ENCODE assay signal across 8 mouse cellular contexts in the genomic region with DNA sequence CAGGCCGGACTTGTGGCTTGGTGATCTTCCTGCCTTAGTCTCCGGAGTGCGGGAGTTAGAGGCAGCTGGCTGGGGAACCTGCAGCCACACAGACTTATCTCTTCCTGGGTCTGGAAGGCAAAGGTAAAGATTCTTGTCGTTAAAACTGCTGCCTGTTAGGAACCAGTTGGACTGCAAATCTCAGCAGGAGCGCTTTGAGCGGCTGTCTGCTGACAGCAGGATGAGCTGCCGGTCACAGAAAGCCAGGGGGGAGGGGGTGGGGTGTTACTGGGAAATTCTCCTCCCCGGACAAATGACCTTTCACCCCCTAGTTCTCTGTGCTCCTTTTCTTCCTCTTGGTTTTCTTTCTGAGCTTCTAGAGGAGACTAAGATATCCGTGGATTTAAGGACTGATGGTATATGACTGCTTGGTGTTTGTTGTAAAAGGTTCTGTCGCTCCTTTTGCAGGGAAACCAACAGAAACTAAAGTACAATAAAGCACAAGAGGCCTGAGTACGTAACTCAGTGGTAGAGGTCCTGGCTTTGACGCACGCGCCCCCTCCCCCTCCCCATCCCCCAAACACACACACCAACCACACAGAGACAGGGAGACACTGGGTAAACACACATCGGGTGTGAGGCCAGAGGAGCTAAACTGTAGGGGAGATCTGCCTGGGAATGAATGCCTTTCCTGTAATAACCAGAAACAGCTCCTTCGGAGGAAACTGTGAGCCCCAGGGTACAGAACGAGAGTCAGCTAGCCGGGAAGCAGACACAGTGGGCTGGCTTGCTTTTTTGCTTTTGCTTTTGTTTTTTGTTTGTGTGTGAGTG. TPM values are rescaled to one million over a fixed set of nuclear protein-coding genes. Genes with fewer than 3 reads are reported as not detected.
A peak's percentile ranks its signal among the peaks of the same experiment; 100 is the strongest.
DNase-seq lines count a peak whose midpoint lies in the region; ATAC-seq lines count a peak whose summit lies in the region.

No protein-coding gene starts in this region.

- H3K9me3 ChIP-seq in intestine, embryonic 14.5 days (ENCODE audit: control insufficient read depth, low read length), result no peaks in the 10 kb centered on the region
- H3K9me3 ChIP-seq in liver, embryonic 15.5 days (replicated peaks), result no peaks in the 10 kb centered on the region
- H3K9me3 ChIP-seq in neural tube, embryonic 13.5 days, result no peaks in the 10 kb centered on the region

- ATAC-seq in intestine, embryonic 14.5 days (replicated peaks; ENCODE audit: low FRiP score, low TSS enrichment, low read depth), result peak; percentile 60; the same call in 1 of the 2 replicates
- ATAC-seq in liver, embryonic 15.5 days (ENCODE audit: insufficient read depth), result peak; percentile 58
- peak; percentile 71 for ATAC-seq in neural tube, embryonic 13.5 days (ENCODE audit: low read depth)

- peak; percentile 63 for DNase-seq in 416B (ENCODE audit: low read depth)
- DNase-seq in R1 (ENCODE audit: low read depth, low spot score), result peak; percentile 97
- DNase-seq in forelimb bud, embryonic 11.5 days (ENCODE audit: low read depth, low spot score), result peak; percentile 43
- DNase-seq in intestine, embryonic 14.5 days (ENCODE audit: low spot score), result peak; percentile 67
- DNase-seq in layer of hippocampus, adult 8-10 months (ENCODE audit: low spot score in 2 of 2), result no peak
- no peak for DNase-seq in ovary, adult 18-20 months (ENCODE audit: low spot score)

- H3K9ac ChIP-seq in intestine, embryonic 14.5 days (ENCODE audit: low read length), result peak overlapping the region; percentile 13; the same call in 1 of the 2 replicates
- no peak overlapping the region for H3K9ac ChIP-seq in liver, embryonic 15.5 days
- H3K9ac ChIP-seq in neural tube, embryonic 13.5 days, result peak overlapping the region; percentile 38

- H3K27me3 ChIP-seq in intestine, embryonic 14.5 days (replicated peaks; ENCODE audit: control insufficient read depth, insufficient read depth, low read length), result no peaks in the 10 kb centered on the region
- H3K27me3 ChIP-seq in liver, embryonic 15.5 days, result peaks cover 7% of the 10 kb centered on the region
- H3K27me3 ChIP-seq in neural tube, embryonic 13.5 days, result no peaks in the 10 kb centered on the region

- H3K27ac ChIP-seq in intestine, embryonic 14.5 days (ENCODE audit: low read depth), result peak overlapping the region; percentile 78; the same call in 1 of the 2 replicates
- H3K27ac ChIP-seq in liver, embryonic 15.5 days (replicated peaks), result peak overlapping the region; percentile 57
- H3K27ac ChIP-seq in neural tube, embryonic 13.5 days (replicated peaks), result no peak overlapping the region

- 2% methylated on average over 18 of the region's 18 CpGs for WGBS in intestine, embryonic 14.5 days
- 6% methylated on average over 18 of the region's 18 CpGs for WGBS in liver, embryonic 15.5 days (ENCODE audit: insufficient replicate concordance)
- WGBS in neural tube, embryonic 13.5 days, result 2% methylated on average over 18 of the region's 18 CpGs

- peaks cover 11% of the 10 kb centered on the region; the same call in 1 of the 2 replicates for H3K4me1 ChIP-seq in intestine, embryonic 14.5 days (replicated peaks; ENCODE audit: control insufficient read depth, insufficient read depth, low read length)
- peaks cover 11% of the 10 kb centered on the region for H3K4me1 ChIP-seq in liver, embryonic 15.5 days (replicated peaks)
- peaks cover 18% of the 10 kb centered on the region for H3K4me1 ChIP-seq in neural tube, embryonic 13.5 days (replicated peaks)

- peak overlapping the region; percentile 18 for H3K4me3 ChIP-seq in intestine, embryonic 14.5 days (ENCODE audit: low read depth, low read length)
- peak overlapping the region; percentile 26 for H3K4me3 ChIP-seq in liver, embryonic 15.5 days (replicated peaks)
- H3K4me3 ChIP-seq in neural tube, embryonic 13.5 days, result peak overlapping the region; percentile 21

- H3K4me2 ChIP-seq in intestine, embryonic 14.5 days (ENCODE audit: low read length), result peak overlapping the region; percentile 52
- H3K4me2 ChIP-seq in liver, embryonic 15.5 days, result peak overlapping the region; percentile 54
- H3K4me2 ChIP-seq in neural tube, embryonic 13.5 days, result peak overlapping the region; percentile 52

- no peaks in the 10 kb centered on the region for H3K36me3 ChIP-seq in intestine, embryonic 14.5 days (ENCODE audit: control insufficient read depth, insufficient read depth, low read length)
- H3K36me3 ChIP-seq in liver, embryonic 15.5 days (replicated peaks), result no peaks in the 10 kb centered on the region
- H3K36me3 ChIP-seq in neural tube, embryonic 13.5 days, result no peaks in the 10 kb centered on the region

RNA-seq across cellular contexts. Expression of gene Mrps33, which starts 29.7 kb away (rescaled TPM):
- polyA plus RNA-seq in intestine, embryonic 14.5 days (2014; fragmentation: Nextera tagmentation; extraction: Ambion mirVana), result 191 and 195 TPM in 2 replicates
- 53.2 and 64.2 TPM in 2 replicates for polyA plus RNA-seq in liver, embryonic 15.5 days (2015; fragmentation: Nextera tagmentation; extraction: Ambion mirVana)
- polyA plus RNA-seq in neural tube, embryonic 13.5 days (2015; fragmentation: Nextera tagmentation; extraction: Ambion mirVana), result 196 and 215 TPM in 2 replicates
- total RNA-seq in layer of hippocampus, adult 8-10 months (2022), result 100 to 1,000 TPM; 102 to 109 (median 104) TPM

RNA-seq across cellular contexts. Expression of gene Braf, which starts 55.8 kb away (rescaled TPM):
- polyA plus RNA-seq in intestine, embryonic 14.5 days (2014; fragmentation: Nextera tagmentation; extraction: Ambion mirVana), result 14.7 and 16.1 TPM in 2 replicates
- polyA plus RNA-seq in liver, embryonic 15.5 days (2015; fragmentation: Nextera tagmentation; extraction: Ambion mirVana), result 5.5 and 5.7 TPM in 2 replicates
- 24.9 and 25.3 TPM in 2 replicates for polyA plus RNA-seq in neural tube, embryonic 13.5 days (2015; fragmentation: Nextera tagmentation; extraction: Ambion mirVana)
- 100 to 1,000 TPM; 115 to 144 (median 134) TPM for total RNA-seq in layer of hippocampus, adult 8-10 months (2022)

Comparison
In these comparisons a context has a peak if more than half of its experiments do, and no peak if none do; other contexts are left out.
1. DNase-seq: peak in 416B (single experiment), R1 (single experiment), forelimb bud, embryonic 11.5 days (single experiment) and intestine, embryonic 14.5 days (single experiment); none in layer of hippocampus, adult 8-10 months (0 of 2) and ovary, adult 18-20 months (single experiment).
2. Peak in every context shown above with its lines, with median percentiles within 50 percentile points of each other: ATAC-seq, H3K4me2 ChIP-seq and H3K4me3 ChIP-seq.